Mouse (Mus musculus) embryonic facial prominence, embryonic 15.5 days (tissue): ENCODE data around the gene Sema4d. TPM values are rescaled to one million over a fixed set of nuclear protein-coding genes. Genes with fewer than 3 reads are reported as not detected.
A peak's percentile ranks its signal among the peaks of the same experiment; 100 is the strongest.
"Not testable (repeated sequence)": the region's sequence is repeated elsewhere in the genome, so short reads cannot be mapped to it uniquely, and the experiment has no call there.

Source experiments
- ATAC-seq: fragments of 200-750 bp; cut with Nextera tagmentation; 2 replicates; pipeline ENCODE4 v1.8.0; 2017; ENCODE audit warnings: low read depth, moderate TSS enrichment; ENCODE audit not compliant: insufficient number of reproducible peaks, low FRiP score, low TSS enrichment
- H3K27ac ChIP-seq: fragments of 300-500 bp; sonication (generic); replicated peaks from 2 replicates; pipeline ENCODE4 v1.5.1; 2015; ENCODE audit warnings: mild to moderate bottlenecking, inconsistent platforms
- H3K27me3 ChIP-seq: fragments of 300-500 bp; sonication (generic); 2 replicates; pipeline ENCODE4 v1.6.1; 2015; ENCODE audit warnings: inconsistent platforms
- H3K36me3 ChIP-seq: fragments of 300-500 bp; sonication (generic); 2 replicates; pipeline ENCODE4 v1.6.1; 2015; ENCODE audit warnings: mild to moderate bottlenecking, inconsistent platforms
- H3K4me1 ChIP-seq: fragments of 300-500 bp; sonication (generic); 2 replicates; pipeline ENCODE4 v1.6.1; 2015; ENCODE audit warnings: inconsistent platforms
- H3K4me2 ChIP-seq: fragments of 300-500 bp; sonication (generic); replicated peaks from 2 replicates; pipeline ENCODE4 v1.6.1; 2015; ENCODE audit warnings: mild to moderate bottlenecking, inconsistent platforms
- H3K4me3 ChIP-seq: fragments of 300-500 bp; sonication (generic); replicated peaks from 2 replicates; pipeline ENCODE4 v1.5.1; 2015; ENCODE audit warnings: mild to moderate bottlenecking, inconsistent platforms
- H3K9ac ChIP-seq: fragments of 300-500 bp; sonication (generic); 2 replicates; pipeline ENCODE4 v1.6.1; 2015; ENCODE audit warnings: inconsistent platforms
- H3K9me3 ChIP-seq: fragments of 300-500 bp; sonication (generic); replicated peaks from 2 replicates; pipeline ENCODE4 v1.6.1; 2016; ENCODE audit warnings: inconsistent platforms
- WGBS: fragments of 180-500 bp; shearing (Covaris S2); methylation state at CpG from one replicate; pipeline ENCODE4 v1.1.7; 2015; 5-methylcytosine and 5-hydroxymethylcytosine counted together
- polyA plus RNA-seq: library from polyadenylated mRNA; unstranded; fragments of >200 nt; fragmentation: Nextera tagmentation; extraction: Ambion mirVana; gene quantifications from 2 replicates; pipeline ENCODE4 v1.2.1, GENCODE M21; 2015

The Sema4d gene
- 9.4 and 11.1 TPM in 2 replicates for polyA plus RNA-seq

DNA sequence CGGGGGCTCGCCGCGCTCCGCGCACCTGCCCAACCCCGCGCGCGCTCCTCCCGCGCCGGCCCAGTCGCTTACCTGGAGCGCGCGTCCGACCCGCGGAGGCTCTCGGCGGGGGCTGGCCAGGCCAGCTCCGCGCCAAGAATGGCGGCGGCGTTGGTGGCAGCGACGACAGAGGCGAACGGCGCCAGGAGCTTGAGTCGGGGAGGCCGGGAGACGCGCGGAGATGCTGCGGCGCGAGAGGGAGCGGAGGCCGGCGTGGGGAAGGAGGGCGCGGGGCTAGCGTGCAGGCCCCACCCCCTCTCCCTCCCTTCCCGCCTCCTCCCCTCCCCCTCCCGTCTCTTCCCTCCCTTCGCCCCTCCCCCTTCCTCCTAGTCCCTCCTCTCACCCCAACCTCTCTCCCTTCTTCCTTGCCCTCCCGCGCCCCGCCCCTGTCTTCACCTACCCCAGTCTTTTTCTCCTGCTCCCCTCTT, at the start of gene Sema4d:
Gene Sema4d (minus strand): TSS at position 323 of the 467 bp plus-strand sequence.
- H3K27ac ChIP-seq, result 0 out of 2 replicates have a peak within 1 kb of the TSS, but pooled peaks have one; percentile 39
- peak within 1 kb of the TSS; percentile 90 for H3K4me2 ChIP-seq

GRCm38 (mm10) chr13:51843298-51843697, 49.8 kb upstream of the Sema4d start:
- H3K4me3 ChIP-seq, result no peak overlapping the region
- H3K9ac ChIP-seq, result no peak overlapping the region
- H3K4me1 ChIP-seq, result peaks cover 51% of the 10 kb centered on the region
- ATAC-seq, result no peak
- H3K9me3 ChIP-seq, result no peaks in the 10 kb centered on the region
- 58% methylated on average over 4 of the region's 4 CpGs for WGBS
- no peaks in the 10 kb centered on the region for H3K36me3 ChIP-seq
- no peak overlapping the region for H3K4me2 ChIP-seq
- H3K27ac ChIP-seq, result no peak overlapping the region
- peaks cover 17% of the 10 kb centered on the region for H3K27me3 ChIP-seq

More for the DNA sequence above, at the start of gene Sema4d:
- H3K27me3 ChIP-seq, result no peaks in the 10 kb centered on the region; the same call in 1 of the 2 replicates
- WGBS, result 2% methylated on average over 27 of the region's 52 CpGs
- H3K9me3 ChIP-seq, result no peaks in the 10 kb centered on the region
- peak; percentile 59; the same call in 1 of the 2 replicates for ATAC-seq
- H3K4me3 ChIP-seq, result peak within 1 kb of the TSS; percentile 83
- peaks cover 27% of the 10 kb centered on the region for H3K4me1 ChIP-seq
- no peaks in the 10 kb centered on the region for H3K36me3 ChIP-seq
- peak within 1 kb of the TSS; percentile 67 for H3K9ac ChIP-seq

DNA sequence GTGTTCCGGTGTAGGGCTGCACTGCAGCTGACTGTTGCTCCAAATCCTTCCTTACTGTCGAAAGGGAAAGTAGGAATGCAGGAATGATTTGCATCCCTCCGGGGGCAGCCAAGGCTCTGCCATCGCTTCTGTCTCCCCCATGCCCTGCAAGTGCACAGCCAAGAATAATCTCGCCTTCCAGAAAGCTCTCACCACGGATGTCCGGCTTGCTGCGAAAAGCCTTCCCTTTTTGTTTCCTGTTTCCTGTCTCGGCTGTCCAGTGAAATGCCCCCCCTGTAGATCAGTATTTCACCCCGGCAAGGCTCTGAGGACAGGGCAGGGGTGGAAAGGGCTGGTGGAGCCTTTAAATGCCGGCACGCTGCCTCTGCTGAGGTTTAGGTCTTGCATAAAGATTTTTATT, 49.2 kb upstream of the Sema4d start:
- no peak for ATAC-seq
- peak overlapping the region; percentile 40 for H3K4me2 ChIP-seq
- no peak overlapping the region for H3K27ac ChIP-seq
- H3K4me1 ChIP-seq, result peaks cover 46% of the 10 kb centered on the region
- 0 out of 2 replicates have a peak overlapping the region, but pooled peaks have one; percentile 6 for H3K4me3 ChIP-seq
- WGBS, result 8% methylated on average over 12 of the region's 12 CpGs
- H3K9ac ChIP-seq, result 0 out of 2 replicates have a peak overlapping the region, but pooled peaks have one; percentile 12
- H3K27me3 ChIP-seq, result peaks cover 17% of the 10 kb centered on the region
- H3K36me3 ChIP-seq, result no peaks in the 10 kb centered on the region
- H3K9me3 ChIP-seq, result no peaks in the 10 kb centered on the region

- Histone ChIP-seq H3K4me1 (peaks cover 41% of the 10 kb centered on the region), H3K27me3 (peaks cover 17% of the 10 kb centered on the region), H3K36me3 (no peaks in the 10 kb centered on the region), H3K4me2 (peak overlapping the region; percentile 40), H3K4me3 (0 out of 2 replicates have a peak overlapping the region, but pooled peaks have one; percentile 4), H3K9ac (no peak overlapping the region), H3K9me3 (no peaks in the 10 kb centered on the region), H3K27ac (no peak overlapping the region)
- no peak for ATAC-seq
- WGBS, result 8% methylated on average over 5 of the region's 5 CpGs
These were observed 48.6 kb upstream of the Sema4d start for GRCm38 (mm10) chr13:51842191-51842590.

GRCm38 (mm10) chr13:51841541-51842115, 48.1 kb upstream of the Sema4d start:
- Histone ChIP-seq H3K27ac (no peak overlapping the region), H3K4me3 (0 out of 2 replicates have a peak overlapping the region, but pooled peaks have one; percentile 4), H3K4me2 (peak overlapping the region; percentile 40), H3K4me1 (peaks cover 36% of the 10 kb centered on the region), H3K36me3 (no peaks in the 10 kb centered on the region), H3K27me3 (peaks cover 17% of the 10 kb centered on the region), H3K9me3 (no peaks in the 10 kb centered on the region), H3K9ac (no peak overlapping the region)
- ATAC-seq, result no peak
- WGBS, result 12% methylated on average over 12 of the region's 12 CpGs

DNA sequence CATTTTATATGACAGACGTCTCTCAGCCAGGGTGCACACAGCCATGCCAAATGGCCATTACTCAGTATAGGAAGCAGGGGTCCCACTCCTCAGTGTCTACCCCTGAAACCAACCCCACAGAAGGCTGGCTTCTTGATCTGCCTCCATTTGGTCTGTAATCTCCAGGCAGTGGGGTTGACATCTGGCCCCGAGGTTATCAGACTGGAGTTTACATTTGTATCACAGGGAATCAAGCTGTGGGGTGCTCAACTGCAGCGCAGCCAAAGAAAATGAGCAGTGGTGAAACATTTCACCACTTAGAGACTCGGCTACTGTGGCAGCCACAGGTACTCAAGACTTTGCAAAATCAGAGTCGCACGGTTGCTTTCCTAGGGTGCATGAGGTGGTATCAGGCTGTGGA, 47.2 kb upstream of the Sema4d start:
- Histone ChIP-seq H3K4me1 (peaks cover 33% of the 10 kb centered on the region), H3K9me3 (no peaks in the 10 kb centered on the region), H3K36me3 (no peaks in the 10 kb centered on the region), H3K4me3 (no peak overlapping the region), H3K9ac (no peak overlapping the region), H3K27ac (no peak overlapping the region), H3K27me3 (peaks cover 17% of the 10 kb centered on the region), H3K4me2 (no peak overlapping the region)
- 54% methylated on average over 6 of the region's 6 CpGs for WGBS
- ATAC-seq, result no peak

GRCm38 (mm10) chr13:51839250-51840026, 45.9 kb upstream of the Sema4d start:
- Histone ChIP-seq H3K4me1 (peaks cover 26% of the 10 kb centered on the region), H3K4me3 (no peak overlapping the region), H3K9ac (no peak overlapping the region), H3K9me3 (no peaks in the 10 kb centered on the region), H3K36me3 (no peaks in the 10 kb centered on the region), H3K27me3 (peaks cover 17% of the 10 kb centered on the region), H3K4me2 (no peak overlapping the region), H3K27ac (no peak overlapping the region)
- 14% methylated on average over 8 of the region's 8 CpGs for WGBS
- no peak for ATAC-seq

DNA sequence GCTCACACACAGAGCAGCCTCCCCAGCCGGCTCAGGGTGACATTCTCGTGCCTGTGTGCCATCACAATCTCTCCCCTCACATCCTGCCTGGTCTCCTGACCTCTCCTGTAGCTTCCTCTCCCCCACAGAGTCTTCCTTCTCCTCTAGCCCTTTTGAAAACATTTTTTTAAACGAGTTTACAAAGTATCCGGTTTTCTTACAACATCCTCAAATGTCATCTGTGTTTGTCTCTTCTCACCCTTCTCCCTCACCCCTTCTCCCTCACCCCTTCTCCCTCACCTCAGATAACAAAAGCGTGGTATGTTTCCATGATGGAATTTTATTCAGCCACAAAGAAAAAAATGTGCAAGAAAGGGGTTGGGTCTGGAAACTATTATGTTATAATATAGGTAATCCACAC, 43.9 kb upstream of the Sema4d start:
- Histone ChIP-seq H3K9ac (no peak overlapping the region), H3K4me2 (no peak overlapping the region), H3K9me3 (no peaks in the 10 kb centered on the region), H3K4me1 (peaks cover 17% of the 10 kb centered on the region), H3K27ac (no peak overlapping the region), H3K36me3 (no peaks in the 10 kb centered on the region), H3K4me3 (no peak overlapping the region), H3K27me3 (peaks cover 12% of the 10 kb centered on the region)
- 28% methylated on average over 5 of the region's 5 CpGs for WGBS
- ATAC-seq, result no peak

GRCm38 (mm10) chr13:51835208-51835607, 41.7 kb upstream of the Sema4d start:
- H3K4me2 ChIP-seq, ATAC-seq, H3K27me3 ChIP-seq, H3K4me3 ChIP-seq, H3K9ac ChIP-seq, H3K36me3 ChIP-seq, H3K9me3 ChIP-seq, H3K27ac ChIP-seq, H3K4me1 ChIP-seq: not testable (repeated sequence)
- 75% methylated on average over 4 of the region's 4 CpGs for WGBS

DNA sequence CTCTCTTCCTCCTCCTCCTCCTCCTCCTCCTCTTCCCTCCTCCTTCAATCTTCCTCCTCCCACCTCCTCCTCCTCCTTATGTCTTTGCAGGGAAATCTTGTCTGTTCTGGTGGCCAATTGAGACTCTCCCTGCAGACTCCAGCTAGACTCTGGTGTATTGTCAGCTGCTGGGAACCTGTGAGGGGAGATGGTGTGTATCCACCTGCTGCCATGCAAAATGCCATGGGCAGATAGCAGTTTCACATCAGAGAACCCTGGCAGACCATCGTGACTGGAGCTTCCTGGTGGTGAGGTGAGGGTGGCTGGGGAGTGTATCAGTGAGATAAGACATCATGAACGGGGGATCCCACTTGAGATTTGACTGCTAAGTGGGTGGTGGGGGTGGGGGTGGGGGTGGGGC, 41.0 kb upstream of the Sema4d start:
- no peaks in the 10 kb centered on the region for H3K36me3 ChIP-seq
- H3K4me1 ChIP-seq, result no peaks in the 10 kb centered on the region
- ATAC-seq, result no peak
- 49% methylated on average over 2 of the region's 2 CpGs for WGBS
- no peaks in the 10 kb centered on the region for H3K27me3 ChIP-seq
- no peak overlapping the region for H3K4me3 ChIP-seq
- no peak overlapping the region for H3K4me2 ChIP-seq
- no peak overlapping the region for H3K27ac ChIP-seq
- no peaks in the 10 kb centered on the region for H3K9me3 ChIP-seq
- H3K9ac ChIP-seq, result no peak overlapping the region

GRCm38 (mm10) chr13:51834024-51834423, 40.5 kb upstream of the Sema4d start:
- not testable (repeated sequence) for H3K27me3 ChIP-seq, H3K4me3 ChIP-seq, H3K4me1 ChIP-seq, H3K4me2 ChIP-seq, ATAC-seq, H3K9me3 ChIP-seq, H3K9ac ChIP-seq, H3K27ac ChIP-seq, H3K36me3 ChIP-seq
- WGBS, result 65% methylated on average over 8 of the region's 8 CpGs
